Mouse (Mus musculus) liver, postnatal 0 days (tissue): ENCODE measurements at regions not wholly inside any gene's neighbourhood (a gene's known extent, or its start where the extent isn't known, plus 50 kb on each side); places are given as distances from the start of the nearest gene placed in this dataset.

Source experiments
- ATAC-seq: fragments of 200-750 bp; cut with Nextera tagmentation; 2 replicates; pipeline ENCODE4 v1.8.0; 2017; ENCODE audit warnings: mild to moderate bottlenecking, moderate library complexity
- DNase-seq: peaks from one replicate; pipeline ENCODE4 v3.0.0-alpha.2; 2016
- H3K27ac ChIP-seq: fragments of 300-500 bp; sonication (generic); 2 replicates; pipeline ENCODE4 v1.5.1; 2014; ENCODE audit warnings: antibody characterized with exemption, moderate library complexity, mild to moderate bottlenecking, low read depth
- H3K27me3 ChIP-seq: fragments of 300-500 bp; sonication (generic); 2 replicates; pipeline ENCODE4 v1.6.1; 2014; ENCODE audit warnings: low read length, control low read depth, mixed read lengths; ENCODE audit not compliant: insufficient read depth
- H3K36me3 ChIP-seq: fragments of 300-500 bp; sonication (generic); replicated peaks from 2 replicates; pipeline ENCODE4 v1.6.1; 2014; ENCODE audit warnings: mild to moderate bottlenecking, control low read depth, low read length, moderate library complexity, mixed read lengths; ENCODE audit not compliant: insufficient read depth
- H3K4me1 ChIP-seq: fragments of 300-500 bp; sonication (generic); 2 replicates; pipeline ENCODE4 v1.6.1; 2014; ENCODE audit warnings: antibody characterized with exemption, mild to moderate bottlenecking, control low read depth; ENCODE audit not compliant: insufficient read depth
- H3K4me2 ChIP-seq: fragments of 300-500 bp; sonication (generic); 2 replicates; pipeline ENCODE4 v1.6.1; 2014; ENCODE audit warnings: low read depth, mild to moderate bottlenecking, low read length, moderate library complexity, mixed read lengths
- H3K4me3 ChIP-seq: fragments of 300-500 bp; sonication (generic); 2 replicates; pipeline ENCODE4 v1.5.1; 2014; ENCODE audit warnings: low read depth, low read length
- H3K9ac ChIP-seq: fragments of 300-500 bp; sonication (generic); replicated peaks from 2 replicates; pipeline ENCODE4 v1.6.1; 2014; ENCODE audit warnings: mild to moderate bottlenecking, moderate library complexity
- H3K9me3 ChIP-seq: fragments of 300-500 bp; sonication (generic); 2 replicates; pipeline ENCODE4 v1.6.1; 2016; ENCODE audit warnings: mild to moderate bottlenecking, control low read depth, low read length, mixed read lengths
- CTCF ChIP-seq: sonication (generic); IDR thresholded peaks from 2 replicates; pipeline ENCODE4 v1.5.1; 2016; ENCODE audit warnings: antibody characterized with exemption, low read depth
- EP300 ChIP-seq: IDR thresholded peaks from 2 replicates; pipeline ENCODE4 v1.6.1; 2016; ENCODE audit warnings: antibody characterized with exemption, low read depth, mild to moderate bottlenecking
- WGBS: fragments of 180-500 bp; shearing (Covaris S2); extraction: QIAGEN DNeasy Blood & Tissue Kit; methylation state at CpG from one replicate; pipeline ENCODE4 v1.1.7; 2014; ENCODE audit not compliant: insufficient replicate concordance; 5-methylcytosine and 5-hydroxymethylcytosine counted together

- no peak overlapping the region for H3K9ac ChIP-seq
- no peaks in the 10 kb centered on the region for H3K27me3 ChIP-seq
- H3K9me3 ChIP-seq = no peaks in the 10 kb centered on the region
- H3K4me2 ChIP-seq = no peak overlapping the region
- TF ChIP-seq EP300 (no peak), CTCF (no peak)
- H3K4me3 ChIP-seq = no peak overlapping the region
- DNase-seq (no peak), ATAC-seq (no peak)
- no peak overlapping the region for H3K27ac ChIP-seq
- peaks cover 40% of the 10 kb centered on the region for H3K4me1 ChIP-seq
- 81% methylated on average over 2 of the region's 2 CpGs for WGBS
- H3K36me3 ChIP-seq = no peaks in the 10 kb centered on the region
Observed at GRCm38 (mm10) chr1:156994644-156995016, 55.2 kb upstream of the Ralgps2 start.

GRCm38 (mm10) chr1:156994005-156994643, 54.7 kb upstream of the Ralgps2 start:
- 49% methylated on average over 15 of the region's 15 CpGs for WGBS
- no peaks in the 10 kb centered on the region for H3K27me3 ChIP-seq
- TF ChIP-seq EP300 = no peak
- DNase-seq (no peak), ATAC-seq (no peak)
- no peak overlapping the region for H3K9ac ChIP-seq
- H3K9me3 ChIP-seq = no peaks in the 10 kb centered on the region
- no peak overlapping the region for H3K27ac ChIP-seq
- H3K4me1 ChIP-seq = peaks cover 41% of the 10 kb centered on the region
- no peak overlapping the region for H3K4me2 ChIP-seq
- no peaks in the 10 kb centered on the region for H3K36me3 ChIP-seq
- H3K4me3 ChIP-seq = no peak overlapping the region

DNA sequence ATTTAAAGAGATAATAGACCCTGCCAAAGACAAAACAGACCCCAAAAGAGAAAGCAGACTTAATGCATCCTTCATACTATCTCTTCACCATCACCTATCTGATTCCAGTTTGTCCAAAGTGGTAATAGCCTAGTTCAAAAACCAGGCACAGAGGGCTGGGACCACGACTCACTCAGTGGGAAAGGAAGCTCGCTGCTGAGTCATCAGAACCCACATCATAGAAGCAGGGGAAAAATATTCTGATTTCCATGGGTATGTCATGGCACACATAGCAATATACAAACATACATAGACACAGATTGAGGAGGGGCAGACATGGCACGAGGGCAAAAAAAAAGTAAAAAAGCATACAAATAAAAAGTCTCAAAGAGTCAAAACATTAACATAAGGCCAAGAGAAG, 53.7 kb upstream of the Ralgps2 start:
- H3K27me3 ChIP-seq = no peaks in the 10 kb centered on the region
- no peak for ATAC-seq
- no peak overlapping the region for H3K4me2 ChIP-seq
- H3K9ac ChIP-seq = no peak overlapping the region
- no peaks in the 10 kb centered on the region for H3K36me3 ChIP-seq
- WGBS = 61% methylated on average over 3 of the region's 3 CpGs
- TF ChIP-seq EP300 (no peak), CTCF (no peak)
- H3K4me3 ChIP-seq = no peak overlapping the region
- no peak overlapping the region for H3K27ac ChIP-seq
- no peak for DNase-seq
- peaks cover 43% of the 10 kb centered on the region for H3K4me1 ChIP-seq
- H3K9me3 ChIP-seq = no peaks in the 10 kb centered on the region

- Histone ChIP-seq H3K4me2 (no peak overlapping the region), H3K9ac (no peak overlapping the region), H3K9me3 (no peaks in the 10 kb centered on the region), H3K27ac (no peak overlapping the region), H3K4me1 (peaks cover 48% of the 10 kb centered on the region), H3K36me3 (no peaks in the 10 kb centered on the region), H3K4me3 (no peak overlapping the region), H3K27me3 (no peaks in the 10 kb centered on the region)
- DNase-seq = no peak
- ATAC-seq = no peak
- 61% methylated on average over 2 of the region's 2 CpGs for WGBS
- TF ChIP-seq EP300 (no peak), CTCF (no peak)
Observed at GRCm38 (mm10) chr1:156992536-156992935, 53.1 kb upstream of the Ralgps2 start.

- Histone ChIP-seq H3K27me3 (no peaks in the 10 kb centered on the region), H3K9ac (no peak overlapping the region), H3K27ac (peak overlapping the region; percentile 66), H3K4me1 (peaks cover 55% of the 10 kb centered on the region), H3K4me3 (no peak overlapping the region), H3K36me3 (no peaks in the 10 kb centered on the region), H3K4me2 (no peak overlapping the region), H3K9me3 (no peaks in the 10 kb centered on the region)
- no peak for TF ChIP-seq CTCF
- TF ChIP-seq EP300 = peak; percentile 57
- DNase-seq (peak; percentile 43), ATAC-seq (peak; percentile 72)
- WGBS = 28% methylated on average over 14 of the region's 14 CpGs
Observed at GRCm38 (mm10) chr1:156990567-156991494, 51.4 kb upstream of the Ralgps2 start.

GRCm38 (mm10) chr1:156990112-156990511, 50.7 kb upstream of the Ralgps2 start:
- H3K9ac ChIP-seq = no peak overlapping the region
- H3K27me3 ChIP-seq = no peaks in the 10 kb centered on the region
- TF ChIP-seq CTCF = no peak
- no peak for TF ChIP-seq EP300
- DNase-seq (peak; percentile 52), ATAC-seq (peak; percentile 20; the same call in 1 of the 2 replicates)
- H3K4me1 ChIP-seq = peaks cover 58% of the 10 kb centered on the region
- 47% methylated on average over 9 of the region's 9 CpGs for WGBS
- H3K27ac ChIP-seq = peak overlapping the region; percentile 66; the same call in 1 of the 2 replicates
- H3K4me3 ChIP-seq = no peak overlapping the region
- no peak overlapping the region for H3K4me2 ChIP-seq
- H3K36me3 ChIP-seq = no peaks in the 10 kb centered on the region
- H3K9me3 ChIP-seq = no peaks in the 10 kb centered on the region
